Mouse (Mus musculus): ENCODE data around the gene Dmxl2. TPM values are rescaled to one million over a fixed set of nuclear protein-coding genes. Genes with fewer than 3 reads are reported as not detected.

The Dmxl2 gene
- polyA plus RNA-seq, 1 experiment from 2014 or later, result 6.6 TPM

DNA sequence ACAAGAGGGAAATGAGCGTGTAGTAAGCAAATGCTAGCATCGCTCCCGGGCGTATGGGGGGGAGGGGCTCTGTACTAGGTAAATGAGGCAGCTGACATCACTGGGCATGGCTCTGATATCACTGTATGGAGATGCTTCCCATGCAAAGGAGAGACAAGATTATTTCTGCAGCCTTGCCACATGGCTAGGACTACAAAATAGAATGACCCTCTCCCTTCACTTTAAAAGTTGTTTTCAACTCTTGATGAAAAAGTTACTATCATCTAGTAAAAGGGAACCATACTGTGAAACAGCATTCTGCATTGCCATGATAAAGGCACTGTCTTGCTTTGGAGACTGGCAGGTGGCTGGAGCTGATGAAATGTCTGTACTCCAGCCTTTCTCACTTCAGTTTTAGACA is 18.2 kb downstream of the Dmxl2 start:
- 73% methylated on average over 4 of the region's 4 CpGs for WGBS
- Histone ChIP-seq H3K27me3 (ENCODE audit: control insufficient read depth, insufficient read depth, low read length) (no peaks in the 10 kb centered on the region), H3K4me1 (ENCODE audit: control insufficient read depth, insufficient read depth, low read length) (0 out of 2 replicates have a peak, but pooled peaks cover 1% of the 10 kb centered on the region), H3K9me3 (replicated peaks; ENCODE audit: control insufficient read depth, low read length) (no peaks in the 10 kb centered on the region), H3K4me3 (ENCODE audit: low read length) (no peak overlapping the region), H3K4me2 (ENCODE audit: low read depth, low read length) (no peak overlapping the region), H3K27ac (ENCODE audit: low read length) (no peak overlapping the region), H3K9ac (ENCODE audit: low read length) (no peak overlapping the region), H3K36me3 (ENCODE audit: control insufficient read depth, insufficient read depth) (no peaks in the 10 kb centered on the region)
- no peak for ATAC-seq (replicated peaks; ENCODE audit: extremely low read depth, insufficient read depth, low FRiP score)

DNA sequence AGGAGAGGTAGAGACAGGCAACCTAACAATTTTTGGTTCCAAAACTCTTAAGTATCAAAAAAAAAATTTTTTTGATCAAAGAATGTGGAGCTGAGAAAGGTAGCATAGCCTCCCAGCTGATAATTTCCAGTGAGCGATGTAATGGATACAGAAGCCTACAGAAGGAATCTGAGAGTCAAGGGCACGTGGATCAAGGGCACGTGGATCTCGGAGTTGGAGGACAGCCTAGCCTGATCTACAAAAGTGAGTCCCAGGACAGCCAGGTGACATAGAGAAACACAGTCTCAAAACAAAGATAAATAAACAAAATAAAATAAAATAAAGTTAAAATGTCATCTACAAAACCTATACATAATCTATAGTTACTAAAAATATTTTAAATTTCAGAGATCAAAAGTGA is 18.7 kb downstream of the Dmxl2 start:
- WGBS, result 58% methylated on average over 4 of the region's 4 CpGs
- H3K4me2 ChIP-seq (ENCODE audit: low read depth, low read length), result no peak overlapping the region
- H3K27ac ChIP-seq (ENCODE audit: low read length), result no peak overlapping the region
- no peak for ATAC-seq (replicated peaks; ENCODE audit: extremely low read depth, insufficient read depth, low FRiP score)
- H3K4me1 ChIP-seq (ENCODE audit: control insufficient read depth, insufficient read depth, low read length), result 0 out of 2 replicates have a peak, but pooled peaks cover 3% of the 10 kb centered on the region
- H3K27me3 ChIP-seq (ENCODE audit: control insufficient read depth, insufficient read depth, low read length), result no peaks in the 10 kb centered on the region
- no peaks in the 10 kb centered on the region for H3K36me3 ChIP-seq (ENCODE audit: control insufficient read depth, insufficient read depth)
- H3K4me3 ChIP-seq (ENCODE audit: low read length), result no peak overlapping the region
- no peak overlapping the region for H3K9ac ChIP-seq (ENCODE audit: low read length)
- no peaks in the 10 kb centered on the region for H3K9me3 ChIP-seq (replicated peaks; ENCODE audit: control insufficient read depth, low read length)

DNA sequence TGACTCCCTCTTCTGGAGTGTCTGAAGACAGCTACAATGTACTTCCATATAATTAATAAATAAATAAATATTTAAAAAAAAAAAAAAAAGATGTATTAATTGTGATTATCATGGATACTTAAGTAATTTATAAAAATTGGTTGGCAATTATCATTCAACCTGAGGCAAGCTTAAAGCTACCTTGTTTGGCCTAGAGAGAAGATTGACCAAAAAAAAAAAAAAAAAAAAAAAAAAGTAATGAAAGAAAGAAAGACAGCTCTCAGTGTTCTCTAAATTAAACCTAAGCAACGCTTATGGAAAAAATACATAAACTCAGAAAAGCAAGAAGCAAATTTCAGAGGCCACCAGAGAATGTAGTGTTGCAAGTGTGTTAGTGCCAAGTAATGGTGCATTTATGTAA is 22.4 kb downstream of the Dmxl2 start:
- no peaks in the 10 kb centered on the region for H3K27me3 ChIP-seq (ENCODE audit: control insufficient read depth, insufficient read depth, low read length)
- no peak overlapping the region for H3K4me2 ChIP-seq (ENCODE audit: low read depth, low read length)
- ATAC-seq (replicated peaks; ENCODE audit: extremely low read depth, insufficient read depth, low FRiP score), result no peak
- 86% methylated on average over 1 of the region's 1 CpGs for WGBS
- H3K27ac ChIP-seq (ENCODE audit: low read length), result no peak overlapping the region
- no peak overlapping the region for H3K4me3 ChIP-seq (ENCODE audit: low read length)
- no peak overlapping the region for H3K9ac ChIP-seq (ENCODE audit: low read length)
- 0 out of 2 replicates have a peak, but pooled peaks cover 3% of the 10 kb centered on the region for H3K4me1 ChIP-seq (ENCODE audit: control insufficient read depth, insufficient read depth, low read length)
- no peaks in the 10 kb centered on the region for H3K36me3 ChIP-seq (ENCODE audit: control insufficient read depth, insufficient read depth)
- H3K9me3 ChIP-seq (replicated peaks; ENCODE audit: control insufficient read depth, low read length), result no peaks in the 10 kb centered on the region

DNA sequence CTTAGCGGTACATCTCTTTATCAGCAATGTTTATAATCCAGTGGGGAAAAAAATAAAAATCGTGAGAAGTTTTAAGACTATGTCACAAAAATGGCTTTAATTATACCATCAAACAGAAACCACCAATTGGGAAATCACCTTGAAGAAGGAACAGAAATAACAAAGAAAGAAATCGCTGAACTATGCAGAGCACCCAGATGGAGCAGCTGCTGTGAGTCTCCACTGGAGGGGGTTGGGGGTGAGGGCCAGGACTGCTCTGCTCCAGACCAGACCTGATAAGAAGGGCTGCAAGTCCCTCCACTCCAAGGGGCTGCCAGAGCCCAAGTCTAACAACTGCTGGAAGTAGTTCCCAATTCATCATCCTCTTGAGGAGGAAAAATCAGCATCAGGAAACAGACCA is 23.3 kb downstream of the Dmxl2 start:
- 63% methylated on average over 3 of the region's 3 CpGs for WGBS
- Histone ChIP-seq H3K9ac (ENCODE audit: low read length) (no peak overlapping the region), H3K27ac (ENCODE audit: low read length) (no peak overlapping the region), H3K4me3 (ENCODE audit: low read length) (no peak overlapping the region), H3K27me3 (ENCODE audit: control insufficient read depth, insufficient read depth, low read length) (no peaks in the 10 kb centered on the region), H3K4me2 (ENCODE audit: low read depth, low read length) (no peak overlapping the region), H3K9me3 (replicated peaks; ENCODE audit: control insufficient read depth, low read length) (no peaks in the 10 kb centered on the region), H3K4me1 (ENCODE audit: control insufficient read depth, insufficient read depth, low read length) (0 out of 2 replicates have a peak, but pooled peaks cover 3% of the 10 kb centered on the region), H3K36me3 (ENCODE audit: control insufficient read depth, insufficient read depth) (no peaks in the 10 kb centered on the region)
- ATAC-seq (replicated peaks; ENCODE audit: extremely low read depth, insufficient read depth, low FRiP score), result no peak

DNA sequence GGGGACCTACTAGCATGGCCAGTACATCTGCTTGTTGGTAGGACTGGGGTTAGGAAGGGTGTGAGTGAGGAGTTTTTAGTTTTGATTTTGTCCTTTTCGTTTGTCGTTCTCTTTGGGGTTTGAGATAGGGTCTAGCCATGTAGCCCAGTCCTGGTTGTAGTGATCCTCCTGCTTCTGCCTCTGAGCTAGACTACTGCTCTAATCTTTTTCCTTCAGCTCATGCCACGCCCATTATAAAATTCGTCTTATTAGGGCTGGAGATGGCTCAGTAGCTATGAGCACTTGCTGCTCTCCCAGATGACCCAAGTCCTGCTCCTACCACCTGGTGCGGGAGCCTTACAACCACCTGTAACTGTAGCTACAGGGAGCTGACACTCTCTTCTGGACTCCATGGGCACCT is 26.9 kb downstream of the Dmxl2 start:
- Histone ChIP-seq H3K4me1 (ENCODE audit: control insufficient read depth, insufficient read depth, low read length) (0 out of 2 replicates have a peak, but pooled peaks cover 3% of the 10 kb centered on the region), H3K4me2 (ENCODE audit: low read depth, low read length) (no peak overlapping the region), H3K27ac (ENCODE audit: low read length) (no peak overlapping the region), H3K9ac (ENCODE audit: low read length) (no peak overlapping the region), H3K4me3 (ENCODE audit: low read length) (no peak overlapping the region), H3K9me3 (replicated peaks; ENCODE audit: control insufficient read depth, low read length) (no peaks in the 10 kb centered on the region), H3K27me3 (ENCODE audit: control insufficient read depth, insufficient read depth, low read length) (no peaks in the 10 kb centered on the region), H3K36me3 (ENCODE audit: control insufficient read depth, insufficient read depth) (no peaks in the 10 kb centered on the region)
- ATAC-seq (replicated peaks; ENCODE audit: extremely low read depth, insufficient read depth, low FRiP score), result no peak
- WGBS, result 80% methylated on average over 5 of the region's 5 CpGs

DNA sequence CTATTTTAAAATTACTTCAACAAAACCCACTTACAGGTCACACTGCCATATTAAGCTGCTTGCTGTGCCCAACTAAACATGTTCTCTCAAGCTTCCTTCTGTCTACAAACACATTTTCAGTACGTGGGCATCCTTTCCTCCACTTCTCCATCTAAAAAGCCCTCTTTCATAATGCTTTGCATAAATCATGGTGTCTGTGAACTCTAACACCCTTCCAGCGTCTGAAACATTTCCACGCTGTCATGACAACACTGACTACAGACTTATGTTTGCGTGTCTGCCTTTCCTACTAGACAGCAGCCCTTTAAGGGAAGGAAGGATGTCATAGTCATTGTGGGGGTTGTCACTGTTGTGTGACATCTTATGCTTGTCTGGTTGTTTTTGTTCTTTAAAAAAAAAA is 27.4 kb downstream of the Dmxl2 start:
- no peak for ATAC-seq (replicated peaks; ENCODE audit: extremely low read depth, insufficient read depth, low FRiP score)
- Histone ChIP-seq H3K9ac (ENCODE audit: low read length) (no peak overlapping the region), H3K4me2 (ENCODE audit: low read depth, low read length) (no peak overlapping the region), H3K36me3 (ENCODE audit: control insufficient read depth, insufficient read depth) (no peaks in the 10 kb centered on the region), H3K9me3 (replicated peaks; ENCODE audit: control insufficient read depth, low read length) (no peaks in the 10 kb centered on the region), H3K27ac (ENCODE audit: low read length) (no peak overlapping the region), H3K4me3 (ENCODE audit: low read length) (no peak overlapping the region), H3K4me1 (ENCODE audit: control insufficient read depth, insufficient read depth, low read length) (0 out of 2 replicates have a peak, but pooled peaks cover 3% of the 10 kb centered on the region), H3K27me3 (ENCODE audit: control insufficient read depth, insufficient read depth, low read length) (no peaks in the 10 kb centered on the region)
- 65% methylated on average over 4 of the region's 4 CpGs for WGBS

DNA sequence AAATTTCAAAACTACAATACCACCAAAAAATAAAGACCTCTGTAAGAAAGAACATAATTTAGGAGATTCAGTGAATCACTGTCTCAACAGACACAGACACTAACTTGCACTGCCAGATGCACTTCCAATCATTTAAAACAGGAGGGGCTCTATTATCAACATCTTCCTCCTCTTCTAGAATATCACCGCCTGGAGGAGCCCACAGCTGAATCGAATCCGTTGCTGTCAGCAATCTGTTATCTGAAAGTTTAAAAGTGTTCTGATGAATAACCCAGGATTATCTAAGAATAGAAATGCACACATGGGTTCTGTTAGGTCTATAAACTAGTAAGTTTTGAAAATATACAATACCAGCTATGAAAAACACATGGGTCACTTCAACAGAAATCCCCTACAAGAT is 28.6 kb downstream of the Dmxl2 start:
- Histone ChIP-seq H3K9me3 (replicated peaks; ENCODE audit: control insufficient read depth, low read length) (no peaks in the 10 kb centered on the region), H3K36me3 (ENCODE audit: control insufficient read depth, insufficient read depth) (no peaks in the 10 kb centered on the region), H3K4me2 (ENCODE audit: low read depth, low read length) (no peak overlapping the region), H3K4me3 (ENCODE audit: low read length) (no peak overlapping the region), H3K27ac (ENCODE audit: low read length) (no peak overlapping the region), H3K4me1 (ENCODE audit: control insufficient read depth, insufficient read depth, low read length) (no peaks in the 10 kb centered on the region), H3K27me3 (ENCODE audit: control insufficient read depth, insufficient read depth, low read length) (no peaks in the 10 kb centered on the region), H3K9ac (ENCODE audit: low read length) (no peak overlapping the region)
- WGBS, result 14% methylated on average over 3 of the region's 3 CpGs
- no peak for ATAC-seq (replicated peaks; ENCODE audit: extremely low read depth, insufficient read depth, low FRiP score)

DNA sequence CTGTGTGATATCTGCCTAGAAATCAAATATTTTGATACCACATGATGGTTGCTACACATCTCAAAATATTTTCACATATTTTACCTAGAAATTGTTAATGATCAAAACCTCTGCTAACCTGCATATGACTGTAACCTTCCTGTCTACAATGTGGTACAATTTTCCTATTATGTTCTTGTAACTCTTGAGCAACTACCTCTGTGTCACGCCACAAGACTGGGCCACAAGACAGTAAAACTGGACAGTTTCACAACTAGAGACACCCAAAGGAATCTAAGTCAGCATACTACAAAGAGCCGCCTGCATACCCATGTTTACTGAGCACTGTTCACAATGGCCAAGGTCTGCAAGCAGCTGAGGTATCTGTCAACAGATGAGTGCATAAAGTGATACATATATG is 32.1 kb downstream of the Dmxl2 start:
- no peak for ATAC-seq (replicated peaks; ENCODE audit: extremely low read depth, insufficient read depth, low FRiP score)
- Histone ChIP-seq H3K9me3 (replicated peaks; ENCODE audit: control insufficient read depth, low read length) (no peaks in the 10 kb centered on the region), H3K27me3 (ENCODE audit: control insufficient read depth, insufficient read depth, low read length) (no peaks in the 10 kb centered on the region), H3K4me2 (ENCODE audit: low read depth, low read length) (no peak overlapping the region), H3K36me3 (ENCODE audit: control insufficient read depth, insufficient read depth) (no peaks in the 10 kb centered on the region), H3K27ac (ENCODE audit: low read length) (no peak overlapping the region), H3K4me3 (ENCODE audit: low read length) (no peak overlapping the region), H3K9ac (ENCODE audit: low read length) (no peak overlapping the region), H3K4me1 (ENCODE audit: control insufficient read depth, insufficient read depth, low read length) (no peaks in the 10 kb centered on the region)
- 89% methylated on average over 2 of the region's 2 CpGs for WGBS

DNA sequence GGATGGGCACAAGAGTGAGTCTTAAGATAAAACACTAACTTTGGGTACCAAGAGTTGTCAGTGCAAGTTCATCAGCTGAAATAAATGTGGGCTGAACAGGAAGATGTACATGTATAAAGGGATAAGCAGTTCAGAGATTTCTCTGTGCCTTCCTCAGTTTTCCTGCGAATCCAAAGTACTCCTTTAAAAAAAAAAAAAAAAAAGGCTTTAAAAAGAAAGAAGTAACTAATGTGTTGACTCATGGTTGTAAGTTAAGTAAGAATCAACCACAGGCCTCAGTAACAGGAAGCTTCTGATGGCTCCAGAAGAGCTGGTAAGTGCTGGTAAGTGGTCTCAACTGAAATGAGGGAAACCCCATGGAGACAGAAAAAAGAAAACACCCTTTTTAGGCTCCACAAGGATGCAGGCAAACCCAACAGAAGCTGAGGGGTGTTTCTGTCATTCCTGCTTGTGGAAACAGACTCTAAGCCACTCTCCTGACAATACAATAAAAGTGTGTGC is 33.9 kb downstream of the Dmxl2 start:
- no peaks in the 10 kb centered on the region for H3K4me1 ChIP-seq (ENCODE audit: control insufficient read depth, insufficient read depth, low read length)
- H3K4me2 ChIP-seq (ENCODE audit: low read depth, low read length), result no peak overlapping the region
- H3K9me3 ChIP-seq (replicated peaks; ENCODE audit: control insufficient read depth, low read length), result no peaks in the 10 kb centered on the region
- H3K4me3 ChIP-seq (ENCODE audit: low read length), result no peak overlapping the region
- no peak for ATAC-seq (replicated peaks; ENCODE audit: extremely low read depth, insufficient read depth, low FRiP score)
- no peak overlapping the region for H3K27ac ChIP-seq (ENCODE audit: low read length)
- H3K9ac ChIP-seq (ENCODE audit: low read length), result no peak overlapping the region
- 84% methylated on average over 1 of the region's 1 CpGs for WGBS
- no peaks in the 10 kb centered on the region for H3K27me3 ChIP-seq (ENCODE audit: control insufficient read depth, insufficient read depth, low read length)
- H3K36me3 ChIP-seq (ENCODE audit: control insufficient read depth, insufficient read depth), result no peaks in the 10 kb centered on the region

All from heart, embryonic 16.5 days (tissue).